In the genomic region with DNA sequence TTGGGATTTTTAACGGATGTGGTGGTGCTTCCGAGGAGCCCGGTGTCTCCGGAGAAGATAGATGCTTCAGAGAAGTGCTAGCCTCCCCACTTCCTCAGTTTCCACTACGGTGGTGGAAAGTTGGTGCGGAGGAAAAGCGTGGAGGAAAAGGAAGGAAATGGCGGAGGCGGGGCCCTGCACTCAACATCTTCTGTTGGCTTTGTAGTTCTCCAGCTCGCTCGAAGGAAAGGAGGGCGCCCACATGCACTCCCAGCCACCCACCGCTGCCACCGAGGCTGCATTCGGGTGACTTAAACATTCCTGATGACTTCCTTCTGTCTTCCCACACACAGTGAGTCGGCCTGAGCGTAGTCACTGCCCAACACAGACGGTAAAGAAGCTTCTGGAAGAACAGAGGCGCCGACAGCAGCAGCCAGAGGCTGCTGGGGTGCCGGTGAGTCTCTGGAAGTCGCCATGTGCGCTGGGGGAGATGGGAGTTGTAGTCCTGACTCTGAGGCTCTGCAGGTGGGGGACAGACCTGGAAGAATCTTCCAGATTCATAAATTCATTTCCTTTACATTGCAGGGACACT, we compare ENCODE assay signal across 8 mouse cellular contexts. TPM values are rescaled to one million over a fixed set of nuclear protein-coding genes. Genes with fewer than 3 reads are reported as not detected.
DNase-seq lines count a peak whose midpoint lies in the region; ATAC-seq and TF ChIP-seq lines count a peak whose summit lies in the region.

No protein-coding gene starts in this region.

- no peak for TF ChIP-seq CTCF in layer of hippocampus, adult 2 months (conservative IDR thresholded peaks at IDR 0.05)

- H3K79me2 ChIP-seq in macrophage (ENCODE audit: inconsistent target): peaks cover 57% of the 10 kb centered on the region

- H3K27me3 ChIP-seq in heart, embryonic 16.5 days (ENCODE audit: control insufficient read depth, insufficient read depth, low read length): peaks cover 5% of the 10 kb centered on the region; the same call in 1 of the 2 replicates

- peak overlapping the region; percentile 96 for H3K4me2 ChIP-seq in heart, embryonic 16.5 days (ENCODE audit: low read depth, low read length)

- H3K9ac ChIP-seq in heart, embryonic 16.5 days (ENCODE audit: low read length): peak overlapping the region; percentile 50

- intact Hi-C loops in left cerebral cortex, postnatal 10 days (cut with DNase I): no loop called here

- H3K9me3 ChIP-seq in heart, embryonic 16.5 days (replicated peaks; ENCODE audit: control insufficient read depth, low read length): 0 out of 2 replicates have a peak, but pooled peaks cover 4% of the 10 kb centered on the region

- peaks cover 2% of the 10 kb centered on the region for H3K36me3 ChIP-seq in heart, embryonic 16.5 days (ENCODE audit: control insufficient read depth, insufficient read depth)
- peaks cover 44% of the 10 kb centered on the region for H3K36me3 ChIP-seq in macrophage (ENCODE audit: inconsistent target)

- peak overlapping the region; percentile 41 for H3K27ac ChIP-seq in heart, embryonic 16.5 days (ENCODE audit: low read length)
- peak overlapping the region; percentile 81 for H3K27ac ChIP-seq in layer of hippocampus, adult 2 months
- peak overlapping the region; percentile 100 for H3K27ac ChIP-seq in macrophage

- peak; percentile 52 to 63 for DNase-seq in left cerebral cortex, adult 8-10 months (ENCODE audit: low spot score in 2 of 2)
- no peak for DNase-seq in left cerebral cortex, postnatal 10 days (ENCODE audit: extremely low spot score in 1 of 2, low spot score in 2 of 2)
- peak; percentile 45 to 49 for DNase-seq in cerebellum, postnatal 36 days
- DNase-seq in layer of hippocampus, adult 2 months (ENCODE audit: low spot score in 2 of 2): peak in 1 of 2 experiments; percentile 55
- peak; percentile 57 for DNase-seq in thymus, postnatal 0 days (ENCODE audit: low spot score)
- no peak for DNase-seq in urinary bladder, postnatal 25 days (ENCODE audit: low spot score)

- 23% methylated on average over 23 of the region's 23 CpGs for WGBS in heart, embryonic 16.5 days
- WGBS in macrophage (ENCODE audit: missing documents): 6% methylated on average over 20 of the region's 23 CpGs

- peaks cover 13% of the 10 kb centered on the region for H3K4me1 ChIP-seq in heart, embryonic 16.5 days (ENCODE audit: control insufficient read depth, insufficient read depth, low read length)

- peak overlapping the region; percentile 66 for H3K4me3 ChIP-seq in heart, embryonic 16.5 days (ENCODE audit: low read length)
- H3K4me3 ChIP-seq in layer of hippocampus, adult 2 months: peak overlapping the region; percentile 61
- peak overlapping the region; percentile 86 for H3K4me3 ChIP-seq in macrophage (ENCODE audit: inconsistent target)

- no peak for ATAC-seq in heart, embryonic 16.5 days (replicated peaks; ENCODE audit: extremely low read depth, insufficient read depth, low FRiP score)

RNA-seq across cellular contexts. Expression of a gene that starts 1.6 kb away (rescaled TPM):
- 1 to 10 TPM; 2.2 to 4.5 (median 2.8) TPM for total RNA-seq in left cerebral cortex, adult 8-10 months (2022)
- 1 to 10 TPM; 2.7 to 3.6 TPM for total RNA-seq in left cerebral cortex, postnatal 10 days (2021)
- polyA plus RNA-seq in heart, embryonic 16.5 days (2015; fragmentation: Nextera tagmentation; extraction: Ambion mirVana): 1.7 and 1.8 TPM in 2 replicates
- 1 to 10 TPM; 2.8 to 3.0 TPM for total RNA-seq in layer of hippocampus, adult 2 months (2021)
- 100 to 1,000 TPM in 17 of 26 experiments, 10 to 100 TPM in 9; 35.5 to 687 (median 168) TPM for total RNA-seq in macrophage (2018; cell fraction: chromatin; rRNA removed)
- total RNA-seq in macrophage (2018; cell fraction: cytosol; rRNA removed): 100 to 1,000 TPM in 6 of 26 experiments, 10 to 100 TPM in 14, 1 to 10 TPM in 6; 3.4 to 171 (median 30.6) TPM
- 100 to 1,000 TPM in 19 of 26 experiments, 10 to 100 TPM in 7; 30.9 to 748 (median 180) TPM for total RNA-seq in macrophage (2018; cell fraction: nucleus; rRNA removed)
- 3.2 to 8.3 TPM (median 6.3 TPM) in 3 replicates for polyA plus RNA-seq in macrophage (2018)
- 20.2 and 20.3 TPM in 2 replicates for polyA plus RNA-seq in thymus, postnatal 0 days (2015; fragmentation: Nextera tagmentation; extraction: Ambion mirVana)

RNA-seq across cellular contexts. Expression of a gene that starts 3.5 kb away (rescaled TPM):
- total RNA-seq in left cerebral cortex, adult 8-10 months (2022): 1 to 10 TPM in 3 of 4 experiments, not detected in 1; 1.4 to 3.0 (median 2.1) TPM
- 1 to 10 TPM in 1 of 2 experiments, not detected in 1; 1.1 TPM for total RNA-seq in left cerebral cortex, postnatal 10 days (2021)
- 2.2 and 4.6 TPM in 2 replicates for polyA plus RNA-seq in heart, embryonic 16.5 days (2015; fragmentation: Nextera tagmentation; extraction: Ambion mirVana)
- total RNA-seq in layer of hippocampus, adult 2 months (2021): 1 to 10 TPM in 1 of 2 experiments, not detected in 1; 1.5 TPM
- total RNA-seq in macrophage (2018; cell fraction: chromatin; rRNA removed): 10 to 100 TPM in 1 of 26 experiments, 1 to 10 TPM in 16, not detected in 9; 3.3 to 12.1 (median 6.0) TPM
- total RNA-seq in macrophage (2018; cell fraction: cytosol; rRNA removed): 10 to 100 TPM; 15.7 to 50.0 (median 32.0) TPM
- total RNA-seq in macrophage (2018; cell fraction: nucleus; rRNA removed): 10 to 100 TPM in 7 of 26 experiments, 1 to 10 TPM in 18, not detected in 1; 3.4 to 13.6 (median 7.9) TPM
- polyA plus RNA-seq in macrophage (2018): 9.3 to 40.5 TPM (median 34.0 TPM) in 3 replicates
- polyA plus RNA-seq in thymus, postnatal 0 days (2015; fragmentation: Nextera tagmentation; extraction: Ambion mirVana): 110 and 139 TPM in 2 replicates

RNA-seq across cellular contexts. Expression of a gene that starts 9.6 kb away (rescaled TPM):
- 100 to 1,000 TPM in 2 of 4 experiments, 10 to 100 TPM in 2; 25.2 to 334 (median 134) TPM for total RNA-seq in left cerebral cortex, adult 8-10 months (2022)
- 10 to 100 TPM; 20.8 to 20.9 TPM for total RNA-seq in left cerebral cortex, postnatal 10 days (2021)
- 32.2 and 34.7 TPM in 2 replicates for polyA plus RNA-seq in heart, embryonic 16.5 days (2015; fragmentation: Nextera tagmentation; extraction: Ambion mirVana)
- 10 to 100 TPM; 26.7 to 32.6 TPM for total RNA-seq in layer of hippocampus, adult 2 months (2021)
- total RNA-seq in macrophage (2018; cell fraction: chromatin; rRNA removed): 100 to 1,000 TPM in 7 of 26 experiments, 10 to 100 TPM in 19; 39.6 to 123 (median 77.3) TPM
- total RNA-seq in macrophage (2018; cell fraction: cytosol; rRNA removed): 1,000 to 10,000 TPM; 1,796 to 3,589 (median 2,552) TPM
- total RNA-seq in macrophage (2018; cell fraction: nucleus; rRNA removed): 100 to 1,000 TPM; 185 to 760 (median 490) TPM
- polyA plus RNA-seq in macrophage (2018): 2,505 to 4,301 TPM (median 3,819 TPM) in 3 replicates
- 112 and 116 TPM in 2 replicates for polyA plus RNA-seq in thymus, postnatal 0 days (2015; fragmentation: Nextera tagmentation; extraction: Ambion mirVana)

RNA-seq across cellular contexts. Expression of a gene that starts 22.2 kb away (rescaled TPM):
- 1,000 to 10,000 TPM; 1,239 to 1,309 (median 1,269) TPM for total RNA-seq in left cerebral cortex, adult 8-10 months (2022)
- total RNA-seq in left cerebral cortex, postnatal 10 days (2021): 100 to 1,000 TPM; 937 to 959 TPM
- 11.1 and 13.5 TPM in 2 replicates for polyA plus RNA-seq in heart, embryonic 16.5 days (2015; fragmentation: Nextera tagmentation; extraction: Ambion mirVana)
- total RNA-seq in layer of hippocampus, adult 2 months (2021): 1,000 to 10,000 TPM; 1,283 to 1,305 TPM
- total RNA-seq in macrophage (2018; cell fraction: chromatin; rRNA removed): 1 to 10 TPM in 1 of 26 experiments, under 1 TPM in 4, not detected in 21; 0.37 to 3.7 (median 0.51) TPM
- total RNA-seq in macrophage (2018; cell fraction: cytosol; rRNA removed): 1 to 10 TPM in 1 of 26 experiments, under 1 TPM in 25; 0.24 to 1.0 (median 0.57) TPM
- total RNA-seq in macrophage (2018; cell fraction: nucleus; rRNA removed): 1 to 10 TPM in 8 of 26 experiments, under 1 TPM in 16, not detected in 2; 0.42 to 1.8 (median 0.87) TPM
- polyA plus RNA-seq in macrophage (2018): 0.67 to 1.3 TPM (median 0.75 TPM) in 3 replicates
- polyA plus RNA-seq in thymus, postnatal 0 days (2015; fragmentation: Nextera tagmentation; extraction: Ambion mirVana): 1.3 and 2.8 TPM in 2 replicates

RNA-seq across cellular contexts. Expression of a gene that starts 34.3 kb away (rescaled TPM):
- total RNA-seq in left cerebral cortex, adult 8-10 months (2022): 10 to 100 TPM in 1 of 4 experiments, 1 to 10 TPM in 3; 5.5 to 10.2 (median 7.5) TPM
- total RNA-seq in left cerebral cortex, postnatal 10 days (2021): 1 to 10 TPM; 1.2 to 4.9 TPM
- 0.15 and 0.20 TPM in 2 replicates for polyA plus RNA-seq in heart, embryonic 16.5 days (2015; fragmentation: Nextera tagmentation; extraction: Ambion mirVana)
- 10 to 100 TPM; 15.0 to 20.4 TPM for total RNA-seq in layer of hippocampus, adult 2 months (2021)
- total RNA-seq in macrophage (2018; cell fraction: chromatin; rRNA removed): not detected
- not detected for total RNA-seq in macrophage (2018; cell fraction: cytosol; rRNA removed)
- not detected for total RNA-seq in macrophage (2018; cell fraction: nucleus; rRNA removed)
- polyA plus RNA-seq in macrophage (2018): not detected in 3 replicates
- polyA plus RNA-seq in thymus, postnatal 0 days (2015; fragmentation: Nextera tagmentation; extraction: Ambion mirVana): 0.10 and 0.17 TPM in 2 replicates

Comparison
In these comparisons a context has a peak if more than half of its experiments do, and no peak if none do; other contexts are left out.
1. DNase-seq: peak in left cerebral cortex, adult 8-10 months (2 of 2), cerebellum, postnatal 36 days (2 of 2) and thymus, postnatal 0 days (single experiment); none in left cerebral cortex, postnatal 10 days (0 of 2) and urinary bladder, postnatal 25 days (single experiment).
2. H3K27ac ChIP-seq: peak in every context shown above with its lines; median percentile 100 in macrophage; 81 in layer of hippocampus, adult 2 months; 41 in heart, embryonic 16.5 days.
3. Peak in every context shown above with its lines, with median percentiles within 50 percentile points of each other: H3K4me3 ChIP-seq.